Mouse (Mus musculus): ENCODE measurements around the gene Wbp1l.

Wbp1l gene

GRCm38 (mm10) chr19:46629807-46630206 lies 30.9 kb downstream of the Wbp1l start:
- DNase-seq (ENCODE audit: low read depth, low spot score), result no peak

- DNase-seq (ENCODE audit: low read depth, low spot score), result no peak
Observed at GRCm38 (mm10) chr19:46631637-46632036, 32.8 kb downstream of the Wbp1l start.

GRCm38 (mm10) chr19:46635766-46636165 lies 36.9 kb downstream of the Wbp1l start:
- DNase-seq (ENCODE audit: low read depth, low spot score), result no peak

- no peak for DNase-seq (ENCODE audit: low read depth, low spot score)
Observed at GRCm38 (mm10) chr19:46637598-46637997, 38.7 kb downstream of the Wbp1l start.

- DNase-seq (ENCODE audit: low read depth, low spot score), result no peak
Observed at GRCm38 (mm10) chr19:46639053-46639452, 40.2 kb downstream of the Wbp1l start.

- DNase-seq (ENCODE audit: low read depth, low spot score), result no peak
Observed at GRCm38 (mm10) chr19:46639496-46639895, 40.6 kb downstream of the Wbp1l start.

- DNase-seq (ENCODE audit: low read depth, low spot score), result no peak
Observed at GRCm38 (mm10) chr19:46640780-46641179, 41.9 kb downstream of the Wbp1l start.

- no peak for DNase-seq (ENCODE audit: low read depth, low spot score)
Observed at GRCm38 (mm10) chr19:46641420-46642085, 42.7 kb downstream of the Wbp1l start.

- DNase-seq (ENCODE audit: low read depth, low spot score), result no peak
Observed at GRCm38 (mm10) chr19:46642136-46642753, 43.4 kb downstream of the Wbp1l start.

- DNase-seq (ENCODE audit: low read depth, low spot score), result no peak
Observed at GRCm38 (mm10) chr19:46643236-46643635, 44.4 kb downstream of the Wbp1l start.

GRCm38 (mm10) chr19:46644343-46644792 lies 45.5 kb downstream of the Wbp1l start:
- DNase-seq (ENCODE audit: low read depth, low spot score), result no peak

GRCm38 (mm10) chr19:46644793-46645602 lies 46.1 kb downstream of the Wbp1l start:
- no peak for DNase-seq (ENCODE audit: low read depth, low spot score)

GRCm38 (mm10) chr19:46646041-46646481 lies 47.2 kb downstream of the Wbp1l start:
- DNase-seq (ENCODE audit: low read depth, low spot score), result no peak

- DNase-seq (ENCODE audit: low read depth, low spot score), result no peak
Observed at GRCm38 (mm10) chr19:46647254-46647653, 48.4 kb downstream of the Wbp1l start.

GRCm38 (mm10) chr19:46647850-46648249 lies 49.0 kb downstream of the Wbp1l start:
- DNase-seq (ENCODE audit: low read depth, low spot score), result no peak

- DNase-seq (ENCODE audit: low read depth, low spot score), result no peak
Observed at GRCm38 (mm10) chr19:46648565-46648964, 49.7 kb downstream of the Wbp1l start.

GRCm38 (mm10) chr19:46653188-46653587 lies 54.3 kb downstream of the Wbp1l start:
- no peak for DNase-seq (ENCODE audit: low read depth, low spot score)

- no peak for DNase-seq (ENCODE audit: low read depth, low spot score)
Observed at GRCm38 (mm10) chr19:46653616-46654235, 54.8 kb downstream of the Wbp1l start.

- no peak for DNase-seq (ENCODE audit: low read depth, low spot score)
Observed at GRCm38 (mm10) chr19:46655626-46656025, 56.7 kb downstream of the Wbp1l start.

GRCm38 (mm10) chr19:46656151-46656840 lies 57.4 kb downstream of the Wbp1l start:
- DNase-seq (ENCODE audit: low read depth, low spot score), result no peak

- DNase-seq (ENCODE audit: low read depth, low spot score), result no peak
Observed at GRCm38 (mm10) chr19:46657339-46658020, 58.6 kb downstream of the Wbp1l start.
